Mouse (Mus musculus) testis, adult 2 months (tissue): ENCODE data around the gene Cyp2d9. TPM values are rescaled to one million over a fixed set of nuclear protein-coding genes. Genes with fewer than 3 reads are reported as not detected.
"Not testable (repeated sequence)": the region's sequence is repeated elsewhere in the genome, so short reads cannot be mapped to it uniquely, and the experiment has no call there.

Source experiments
- H3K27ac ChIP-seq: fragments of 200-500 bp; 2 replicates; pipeline ENCODE4 v1.5.1; 2012; ENCODE audit warnings: low read depth, low read length; ENCODE audit not compliant: control insufficient read depth, insufficient read depth
- H3K27me3 ChIP-seq: fragments of 200-500 bp; 2 replicates; pipeline ENCODE4 v1.6.1; 2012; ENCODE audit warnings: mild to moderate bottlenecking, low read length, moderate library complexity; ENCODE audit not compliant: control insufficient read depth, insufficient read depth
- H3K36me3 ChIP-seq: fragments of 200-500 bp; 2 replicates; pipeline ENCODE4 v1.6.1; 2012; ENCODE audit warnings: mild to moderate bottlenecking, low read length; ENCODE audit not compliant: control insufficient read depth, insufficient read depth
- H3K4me1 ChIP-seq: fragments of 200-500 bp; 2 replicates; pipeline ENCODE4 v1.6.1; 2012; ENCODE audit warnings: low read length; ENCODE audit not compliant: control insufficient read depth, insufficient read depth
- H3K4me3 ChIP-seq: fragments of 200-500 bp; 2 replicates; pipeline ENCODE4 v1.5.1; 2012; ENCODE audit warnings: low read depth, mild to moderate bottlenecking, low read length, moderate library complexity, mixed read lengths; ENCODE audit not compliant: control insufficient read depth
- CTCF ChIP-seq: fragments of 200-500 bp; IDR thresholded peaks from 2 replicates; pipeline ENCODE4 v1.5.1; 2012; ENCODE audit warnings: low read depth, mild to moderate bottlenecking, inconsistent platforms, low read length, moderate library complexity; ENCODE audit not compliant: control insufficient read depth, insufficient read depth, insufficient replicate concordance
- POLR2A ChIP-seq: fragments of 200-500 bp; IDR thresholded peaks from 2 replicates; pipeline ENCODE4 v1.6.1; 2012; ENCODE audit warnings: low read depth, mild to moderate bottlenecking, inconsistent platforms, low read length, moderate library complexity; ENCODE audit not compliant: control insufficient read depth
- polyA plus RNA-seq: library from polyadenylated mRNA; depleted of rRNA; stranded (reverse); fragments of >200 nt; gene quantifications from 2 replicates; pipeline ENCODE4 v1.2.3, GENCODE M21; 2012; rRNA removed

Cyp2d9 gene
- not detected in 2 replicates for polyA plus RNA-seq

GRCm38 (mm10) chr15:82433137-82433536, at the start of gene Cyp2d9:
Cyp2d9 (plus strand) TSS chr15:82433437.
- Histone ChIP-seq H3K4me3 (no peak within 1 kb of the TSS), H3K27me3 (no peaks in the 10 kb centered on the region), H3K36me3 (no peaks in the 10 kb centered on the region), H3K27ac (no peak within 1 kb of the TSS), H3K4me1 (no peaks in the 10 kb centered on the region)
- TF ChIP-seq POLR2A (no peak), CTCF (no peak)

GRCm38 (mm10) chr15:82385729-82386128, 47.5 kb upstream of the Cyp2d9 start:
- peaks cover 3% of the 10 kb centered on the region; the same call in 1 of the 2 replicates for H3K4me1 ChIP-seq
- no peak for TF ChIP-seq POLR2A
- TF ChIP-seq CTCF = no peak
- no peaks in the 10 kb centered on the region for H3K27me3 ChIP-seq
- no peaks in the 10 kb centered on the region for H3K36me3 ChIP-seq
- no peak overlapping the region for H3K4me3 ChIP-seq
- no peak overlapping the region for H3K27ac ChIP-seq

- H3K4me3 ChIP-seq = not testable (repeated sequence)
Observed at GRCm38 (mm10) chr15:82389916-82390315, 43.3 kb upstream of the Cyp2d9 start.

GRCm38 (mm10) chr15:82393922-82394321, 39.3 kb upstream of the Cyp2d9 start, which contains the start of gene Cyp2d11:
Cyp2d11 (minus strand) TSS chr15:82394022.
- H3K4me1 ChIP-seq, H3K27ac ChIP-seq, H3K27me3 ChIP-seq, H3K4me3 ChIP-seq, H3K36me3 ChIP-seq: not testable (repeated sequence)

More at GRCm38 (mm10) chr15:82389916-82390315, 43.3 kb upstream of the Cyp2d9 start:
- H3K27me3 ChIP-seq, H3K36me3 ChIP-seq, H3K27ac ChIP-seq, H3K4me1 ChIP-seq: not testable (repeated sequence)

- H3K36me3 ChIP-seq, H3K4me1 ChIP-seq, H3K4me3 ChIP-seq, H3K27me3 ChIP-seq, H3K27ac ChIP-seq: not testable (repeated sequence)
Observed at GRCm38 (mm10) chr15:82395955-82396354, 37.3 kb upstream of the Cyp2d9 start.

- no peak overlapping the region for H3K27ac ChIP-seq
- no peak overlapping the region for H3K4me3 ChIP-seq
- no peaks in the 10 kb centered on the region for H3K27me3 ChIP-seq
- TF ChIP-seq CTCF = no peak
- H3K4me1 ChIP-seq = no peaks in the 10 kb centered on the region
- H3K36me3 ChIP-seq = no peaks in the 10 kb centered on the region
Observed at GRCm38 (mm10) chr15:82401516-82401915, 31.7 kb upstream of the Cyp2d9 start.

GRCm38 (mm10) chr15:82402106-82402505, 31.1 kb upstream of the Cyp2d9 start:
- no peaks in the 10 kb centered on the region for H3K27me3 ChIP-seq
- no peaks in the 10 kb centered on the region for H3K36me3 ChIP-seq
- TF ChIP-seq CTCF (no peak), POLR2A (no peak)
- no peak overlapping the region for H3K27ac ChIP-seq
- H3K4me3 ChIP-seq = no peak overlapping the region
- no peaks in the 10 kb centered on the region for H3K4me1 ChIP-seq

GRCm38 (mm10) chr15:82402741-82403140, 30.5 kb upstream of the Cyp2d9 start:
- H3K27me3 ChIP-seq = no peaks in the 10 kb centered on the region
- H3K4me1 ChIP-seq = no peaks in the 10 kb centered on the region
- H3K27ac ChIP-seq = no peak overlapping the region
- no peak overlapping the region for H3K4me3 ChIP-seq
- H3K36me3 ChIP-seq = no peaks in the 10 kb centered on the region
- TF ChIP-seq POLR2A = no peak
